9 mouse cellular contexts compared by ENCODE assay signal in the genomic region with DNA sequence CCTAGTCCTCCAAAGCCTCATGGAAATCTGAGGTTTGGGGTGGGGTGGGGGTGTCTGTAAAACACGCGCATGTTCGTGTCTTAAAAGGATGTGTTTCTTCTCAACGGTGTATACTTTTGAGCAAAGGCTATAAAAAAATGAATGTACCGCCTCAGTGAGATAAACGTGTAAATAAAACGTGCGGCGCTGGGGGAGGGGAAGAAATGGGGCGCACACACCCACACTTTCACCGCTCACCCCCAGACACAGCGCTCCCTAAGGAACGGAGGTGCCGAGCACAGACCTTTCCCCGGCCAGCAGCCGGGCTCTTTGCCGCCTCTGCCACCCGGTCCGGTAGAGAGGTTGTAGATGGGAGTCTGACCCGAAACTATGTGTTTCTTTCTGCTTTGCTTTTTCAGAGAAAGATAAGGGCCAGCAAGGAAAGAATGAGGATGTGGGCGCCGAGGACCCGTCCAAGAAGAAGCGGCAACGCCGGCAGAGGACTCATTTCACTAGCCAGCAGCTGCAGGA. TPM values are rescaled to one million over a fixed set of nuclear protein-coding genes. Genes with fewer than 3 reads are reported as not detected.
DNase-seq lines count a peak whose midpoint lies in the region; ATAC-seq and TF ChIP-seq lines count a peak whose summit lies in the region.
"Had no signal": no experiment of that assay in that cellular context is flagged by ENCODE, and none has a peak within 500 bp of the region (broad histone marks: within the 10 kb centered on the region; RNA-seq: fewer than 3 reads in every experiment).

No protein-coding gene starts in this region.

- no peak for TF ChIP-seq CTCF in kidney, adult 2 months (conservative IDR thresholded peaks at IDR 0.05; ENCODE audit: insufficient read depth, insufficient read length, low read depth, low read length)
- no peak for TF ChIP-seq CTCF in left cerebral cortex, adult 2 months (IDR thresholded peaks at IDR 0.05)

- no peak overlapping the region for H3K27ac ChIP-seq in kidney, adult 2 months (ENCODE audit: insufficient read depth, low read depth, low read length)
- H3K27ac ChIP-seq in embryonic facial prominence, embryonic 10.5 days (replicated peaks), result peak overlapping the region; percentile 73
- peak overlapping the region; percentile 62; the same call in 1 of the 2 replicates for H3K27ac ChIP-seq in intestine, embryonic 14.5 days (ENCODE audit: low read depth)
- no peak overlapping the region for H3K27ac ChIP-seq in neural tube, embryonic 12.5 days
- H3K27ac ChIP-seq in left cerebral cortex, adult 2 months, result no peak overlapping the region

- intact Hi-C loops in left cerebral cortex, adult 2 months (cut with DNase I), result loop anchor here (2.0 to 5.0 kb wide), 3 partner anchors 16 to 1892 kb away; a partner anchor contains a TSS

- peak overlapping the region; percentile 63 for H3K4me3 ChIP-seq in kidney, adult 2 months (ENCODE audit: insufficient read depth, low read depth, low read length)
- H3K4me3 ChIP-seq in embryonic facial prominence, embryonic 10.5 days, result peak overlapping the region; percentile 64
- H3K4me3 ChIP-seq in intestine, embryonic 14.5 days (ENCODE audit: low read depth, low read length), result peak overlapping the region; percentile 53
- no peak overlapping the region for H3K4me3 ChIP-seq in neural tube, embryonic 12.5 days
- H3K4me3 ChIP-seq in left cerebral cortex, adult 2 months, result no peak overlapping the region

- no peaks in the 10 kb centered on the region for H3K36me3 ChIP-seq in kidney, adult 2 months (ENCODE audit: control insufficient read depth, insufficient read depth, low read length)
- no peaks in the 10 kb centered on the region for H3K36me3 ChIP-seq in embryonic facial prominence, embryonic 10.5 days (replicated peaks)
- H3K36me3 ChIP-seq in intestine, embryonic 14.5 days (ENCODE audit: control insufficient read depth, insufficient read depth, low read length), result no peaks in the 10 kb centered on the region
- H3K36me3 ChIP-seq in neural tube, embryonic 12.5 days, result no peaks in the 10 kb centered on the region

- peak overlapping the region; percentile 59 for H3K9ac ChIP-seq in intestine, embryonic 14.5 days (ENCODE audit: low read length)
- no peak overlapping the region for H3K9ac ChIP-seq in neural tube, embryonic 12.5 days

- peaks cover 16% of the 10 kb centered on the region for H3K27me3 ChIP-seq in kidney, adult 2 months (replicated peaks; ENCODE audit: control insufficient read depth, insufficient read depth, low read length)
- H3K27me3 ChIP-seq in embryonic facial prominence, embryonic 10.5 days (replicated peaks; ENCODE audit: low read depth, poor library complexity, severe bottlenecking), result peaks cover 100% of the 10 kb centered on the region
- peaks cover 93% of the 10 kb centered on the region for H3K27me3 ChIP-seq in intestine, embryonic 14.5 days (replicated peaks; ENCODE audit: control insufficient read depth, insufficient read depth, low read length)
- peaks cover 94% of the 10 kb centered on the region for H3K27me3 ChIP-seq in neural tube, embryonic 12.5 days (replicated peaks)

- peak overlapping the region; percentile 75 for H3K4me2 ChIP-seq in intestine, embryonic 14.5 days (ENCODE audit: low read length)
- H3K4me2 ChIP-seq in neural tube, embryonic 12.5 days (replicated peaks), result peak overlapping the region; percentile 78

- 3% methylated on average over 26 of the region's 26 CpGs for WGBS in kidney, adult 2 months
- WGBS in embryonic facial prominence, embryonic 10.5 days, result under 1% methylated on average over 26 of the region's 26 CpGs
- WGBS in intestine, embryonic 14.5 days, result 11% methylated on average over 26 of the region's 26 CpGs
- under 1% methylated on average over 26 of the region's 26 CpGs for WGBS in neural tube, embryonic 12.5 days

- no peaks in the 10 kb centered on the region for H3K9me3 ChIP-seq in embryonic facial prominence, embryonic 10.5 days
- H3K9me3 ChIP-seq in intestine, embryonic 14.5 days (ENCODE audit: control insufficient read depth, low read length), result no peaks in the 10 kb centered on the region
- H3K9me3 ChIP-seq in neural tube, embryonic 12.5 days, result no peaks in the 10 kb centered on the region

- DNase-seq in kidney, adult 2 months, result peak; percentile 24
- DNase-seq in kidney, adult 11 months, result no peak
- DNase-seq in embryonic facial prominence, embryonic 10.5 days (ENCODE audit: low spot score), result peak; percentile 65
- no peak for DNase-seq in intestine, embryonic 14.5 days (ENCODE audit: low spot score)
- no peak for DNase-seq in cerebellum, postnatal 14 days
- DNase-seq in left cerebral cortex, adult 2 months (ENCODE audit: extremely low spot score in 1 of 2, low spot score in 2 of 2), result no peak
- no peak for DNase-seq in spleen, postnatal 10 days (ENCODE audit: low spot score in 2 of 2)

- 0 out of 2 replicates have a peak, but pooled peaks cover 3% of the 10 kb centered on the region for H3K4me1 ChIP-seq in kidney, adult 2 months (ENCODE audit: control insufficient read depth, insufficient read depth, low read length)
- peaks cover 42% of the 10 kb centered on the region for H3K4me1 ChIP-seq in embryonic facial prominence, embryonic 10.5 days
- peaks cover 6% of the 10 kb centered on the region; the same call in 1 of the 2 replicates for H3K4me1 ChIP-seq in intestine, embryonic 14.5 days (replicated peaks; ENCODE audit: control insufficient read depth, insufficient read depth, low read length)
- H3K4me1 ChIP-seq in neural tube, embryonic 12.5 days, result peaks cover 23% of the 10 kb centered on the region

- ATAC-seq in intestine, embryonic 14.5 days (replicated peaks; ENCODE audit: low FRiP score, low TSS enrichment, low read depth), result no peak
- no peak for ATAC-seq in neural tube, embryonic 12.5 days (ENCODE audit: low FRiP score, low read depth)

- no peak for TF ChIP-seq POLR2A in kidney, adult 2 months (IDR thresholded peaks at IDR 0.05; ENCODE audit: low read depth, low read length)

RNA-seq across cellular contexts. Expression of a gene that starts 15.6 kb away (rescaled TPM):
- polyA plus RNA-seq in kidney, adult 2 months (2012; rRNA removed), result 9.9 and 10.5 TPM in 2 replicates
- polyA plus RNA-seq in embryonic facial prominence, embryonic 10.5 days (2016; fragmentation: Nextera tagmentation; extraction: Ambion mirVana), result 41.4 and 43.8 TPM in 2 replicates
- polyA plus RNA-seq in intestine, embryonic 14.5 days (2014; fragmentation: Nextera tagmentation; extraction: Ambion mirVana), result 35.6 and 48.0 TPM in 2 replicates
- polyA plus RNA-seq in neural tube, embryonic 12.5 days (2016; fragmentation: Nextera tagmentation; extraction: Ambion mirVana), result 7.6 and 10.2 TPM in 2 replicates
- not detected for total RNA-seq in left cerebral cortex, adult 2 months (2021)
- total RNA-seq: layer of hippocampus, postnatal 25 days had no signal

Comparison
In these comparisons a context has a peak if more than half of its experiments do, and no peak if none do; other contexts are left out.
1. DNase-seq: peak in kidney, adult 2 months (single experiment) and embryonic facial prominence, embryonic 10.5 days (single experiment); none in kidney, adult 11 months (single experiment), intestine, embryonic 14.5 days (single experiment), cerebellum, postnatal 14 days (0 of 2), left cerebral cortex, adult 2 months (0 of 2) and spleen, postnatal 10 days (0 of 2).
2. H3K27ac ChIP-seq: peak in embryonic facial prominence, embryonic 10.5 days (single experiment) and intestine, embryonic 14.5 days (single experiment); none in kidney, adult 2 months (single experiment), neural tube, embryonic 12.5 days (single experiment) and left cerebral cortex, adult 2 months (single experiment).
3. H3K4me3 ChIP-seq: peak in kidney, adult 2 months (single experiment), embryonic facial prominence, embryonic 10.5 days (single experiment) and intestine, embryonic 14.5 days (single experiment); none in neural tube, embryonic 12.5 days (single experiment) and left cerebral cortex, adult 2 months (single experiment).